Mouse (Mus musculus) heart, postnatal 0 days (tissue): ENCODE results near the gene Smim8. TPM values are rescaled to one million over a fixed set of nuclear protein-coding genes. Genes with fewer than 3 reads are reported as not detected.

Source experiments
- ATAC-seq: fragments of 200-750 bp; cut with Nextera tagmentation; 2 replicates; pipeline ENCODE4 v1.8.0; 2017; ENCODE audit warnings: low read depth, moderate number of reproducible peaks, moderate library complexity; ENCODE audit not compliant: insufficient read depth
- DNase-seq: peaks from one replicate; pipeline ENCODE4 v3.0.0-alpha.2; 2016; ENCODE audit warnings: low spot score
- H3K27ac ChIP-seq: fragments of 300-500 bp; sonication (generic); 2 replicates; pipeline ENCODE4 v1.5.1; 2014; ENCODE audit warnings: low read depth, mild to moderate bottlenecking
- H3K27me3 ChIP-seq: fragments of 300-500 bp; sonication (generic); 2 replicates; pipeline ENCODE4 v1.6.1; 2014; ENCODE audit warnings: low read length, mixed read lengths; ENCODE audit not compliant: control insufficient read depth, insufficient read depth
- H3K36me3 ChIP-seq: fragments of 300-500 bp; sonication (generic); replicated peaks from 2 replicates; pipeline ENCODE4 v1.6.1; 2014; ENCODE audit warnings: low read length, mixed read lengths; ENCODE audit not compliant: control insufficient read depth, insufficient read depth
- H3K4me1 ChIP-seq: fragments of 300-500 bp; sonication (generic); 2 replicates; pipeline ENCODE4 v1.6.1; 2014; ENCODE audit warnings: antibody characterized with exemption; ENCODE audit not compliant: control insufficient read depth, insufficient read depth
- H3K4me2 ChIP-seq: fragments of 300-500 bp; sonication (generic); 2 replicates; pipeline ENCODE4 v1.6.1; 2014; ENCODE audit warnings: low read depth, mild to moderate bottlenecking, low read length, moderate library complexity
- H3K4me3 ChIP-seq: fragments of 300-500 bp; sonication (generic); 2 replicates; pipeline ENCODE4 v1.5.1; 2014; ENCODE audit warnings: low read depth, low read length
- H3K9ac ChIP-seq: fragments of 300-500 bp; sonication (generic); replicated peaks from 2 replicates; pipeline ENCODE4 v1.6.1; 2014; ENCODE audit warnings: low read depth, low read length, mixed read lengths
- H3K9me3 ChIP-seq: fragments of 300-500 bp; sonication (generic); replicated peaks from 2 replicates; pipeline ENCODE4 v1.6.1; 2016; ENCODE audit warnings: low read length; ENCODE audit not compliant: control insufficient read depth
- CTCF ChIP-seq: IDR thresholded peaks from 2 replicates; pipeline ENCODE4 v1.5.1; 2016; ENCODE audit warnings: antibody characterized with exemption, control low read depth, low read depth
- EP300 ChIP-seq: IDR thresholded peaks from 2 replicates; pipeline ENCODE4 v1.6.1; 2016; ENCODE audit warnings: antibody characterized with exemption, low read depth
- WGBS: fragments of 180-500 bp; shearing (Covaris S2); extraction: QIAGEN DNeasy Blood & Tissue Kit; methylation state at CpG from one replicate; pipeline ENCODE4 v1.1.7; 2014; 5-methylcytosine and 5-hydroxymethylcytosine counted together
- polyA plus RNA-seq: library from polyadenylated mRNA; unstranded; fragments of >200 nt; fragmentation: Nextera tagmentation; extraction: Ambion mirVana; gene quantifications from 2 replicates; pipeline ENCODE4 v1.2.1, GENCODE M21; 2015
- total RNA-seq: library from RNA; depleted of rRNA; stranded (reverse); fragments of >200 nt; gene quantifications from 2 replicates; pipeline ENCODE4 v1.2.3, GENCODE M21; 2014; ENCODE audit warnings: low replicate concordance; rRNA removed

Smim8 gene
- total and polyA plus RNA-seq, 2 experiments from 2014 or later: 33.0 to 107 TPM

DNA sequence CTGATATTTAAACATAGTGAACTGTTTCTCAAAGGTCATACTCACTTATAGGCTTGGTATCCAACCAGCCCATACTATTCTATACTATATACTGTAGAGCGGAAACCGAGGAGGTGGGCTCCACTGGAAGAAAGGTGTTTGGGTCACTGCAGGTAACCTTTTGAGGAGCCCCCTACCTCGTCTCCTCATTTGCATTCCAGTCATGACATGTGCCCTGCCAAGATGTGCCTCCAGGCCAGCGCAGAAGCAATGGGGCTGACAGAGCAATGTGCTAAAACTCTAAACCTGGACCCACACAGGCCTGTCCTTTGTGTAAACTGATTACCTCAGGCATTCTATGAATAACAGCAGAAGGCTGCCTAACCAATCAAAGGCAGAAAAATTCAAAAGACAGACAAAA, 53.9 kb downstream of the Smim8 start:
- DNase-seq: no peak
- no peaks in the 10 kb centered on the region for H3K36me3 ChIP-seq
- no peak overlapping the region for H3K4me2 ChIP-seq
- no peaks in the 10 kb centered on the region for H3K27me3 ChIP-seq
- no peak for ATAC-seq
- no peak overlapping the region for H3K27ac ChIP-seq
- WGBS: 59% methylated on average over 4 of the region's 4 CpGs
- no peak overlapping the region for H3K9ac ChIP-seq
- H3K4me1 ChIP-seq: no peaks in the 10 kb centered on the region
- peaks cover 9% of the 10 kb centered on the region; the same call in 1 of the 2 replicates for H3K9me3 ChIP-seq
- TF ChIP-seq CTCF (no peak), EP300 (no peak)
- H3K4me3 ChIP-seq: no peak overlapping the region

DNA sequence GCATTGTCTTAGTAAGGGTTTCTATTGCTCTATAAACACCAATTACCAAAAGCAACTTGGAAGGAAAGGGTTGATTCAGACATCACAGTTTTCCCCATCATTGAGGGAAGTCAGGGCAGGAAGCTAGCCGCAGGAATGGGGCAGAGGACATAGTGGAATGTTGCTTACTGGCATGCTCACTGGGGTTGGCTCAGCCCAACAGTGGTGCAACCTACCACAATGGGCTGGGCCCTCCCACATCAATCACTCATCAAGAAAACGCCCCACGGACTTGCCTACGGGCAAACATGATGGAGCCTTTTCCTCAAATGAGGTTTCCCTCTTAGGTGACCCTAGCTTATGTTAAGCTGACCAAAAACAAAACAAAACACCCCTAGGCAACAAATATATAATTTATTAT, 55.0 kb downstream of the Smim8 start:
- H3K4me3 ChIP-seq: no peak overlapping the region
- DNase-seq (no peak), ATAC-seq (no peak)
- H3K36me3 ChIP-seq: no peaks in the 10 kb centered on the region
- no peak overlapping the region for H3K4me2 ChIP-seq
- H3K27me3 ChIP-seq: no peaks in the 10 kb centered on the region
- TF ChIP-seq EP300: no peak
- no peak for TF ChIP-seq CTCF
- no peaks in the 10 kb centered on the region for H3K4me1 ChIP-seq
- H3K9ac ChIP-seq: no peak overlapping the region
- peaks cover 14% of the 10 kb centered on the region; the same call in 1 of the 2 replicates for H3K9me3 ChIP-seq
- no peak overlapping the region for H3K27ac ChIP-seq
- WGBS: 59% methylated on average over 4 of the region's 4 CpGs

DNA sequence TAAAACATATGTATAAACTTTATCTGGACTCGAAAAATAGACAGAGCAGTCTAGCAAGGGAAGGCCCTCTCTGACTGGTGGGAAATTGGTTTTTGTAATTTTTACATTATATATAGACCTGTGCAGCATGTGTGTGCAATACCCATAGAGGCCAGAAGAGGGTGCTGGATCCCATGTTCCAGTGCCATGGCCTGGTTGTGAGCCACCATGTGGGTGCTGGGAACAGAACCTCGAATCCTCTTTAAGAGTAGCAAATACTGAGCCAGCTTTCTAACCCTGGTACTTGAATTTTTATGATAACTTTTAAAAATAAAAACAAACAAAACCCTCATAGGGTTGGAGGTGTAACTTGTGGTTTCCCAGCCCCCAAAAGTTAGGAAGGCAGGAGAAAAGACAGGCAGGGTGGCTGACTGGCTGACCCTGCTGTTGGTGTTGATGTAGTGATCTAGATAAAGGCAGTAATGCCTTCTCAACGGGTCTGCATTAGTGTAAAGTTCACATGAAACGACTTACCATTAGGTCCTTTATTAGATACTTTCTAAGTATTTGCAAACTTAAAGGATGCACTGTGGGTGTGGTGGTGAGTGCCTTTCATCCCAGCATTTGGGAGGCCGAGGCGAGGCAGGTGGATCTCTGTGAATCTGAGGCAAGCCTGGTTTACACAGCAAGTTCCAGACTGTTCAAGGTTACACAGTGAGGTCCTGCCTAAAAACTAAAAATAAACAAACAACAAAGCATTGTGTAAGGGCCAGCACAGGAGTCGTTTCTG, 57.9 kb downstream of the Smim8 start:
- no peak for DNase-seq
- Histone ChIP-seq H3K27me3 (no peaks in the 10 kb centered on the region), H3K4me3 (no peak overlapping the region), H3K36me3 (no peaks in the 10 kb centered on the region), H3K4me2 (no peak overlapping the region), H3K4me1 (no peaks in the 10 kb centered on the region), H3K9ac (no peak overlapping the region), H3K9me3 (peaks cover 14% of the 10 kb centered on the region; the same call in 1 of the 2 replicates), H3K27ac (no peak overlapping the region)
- no peak for ATAC-seq
- WGBS: 80% methylated on average over 7 of the region's 7 CpGs
- no peak for TF ChIP-seq CTCF

DNA sequence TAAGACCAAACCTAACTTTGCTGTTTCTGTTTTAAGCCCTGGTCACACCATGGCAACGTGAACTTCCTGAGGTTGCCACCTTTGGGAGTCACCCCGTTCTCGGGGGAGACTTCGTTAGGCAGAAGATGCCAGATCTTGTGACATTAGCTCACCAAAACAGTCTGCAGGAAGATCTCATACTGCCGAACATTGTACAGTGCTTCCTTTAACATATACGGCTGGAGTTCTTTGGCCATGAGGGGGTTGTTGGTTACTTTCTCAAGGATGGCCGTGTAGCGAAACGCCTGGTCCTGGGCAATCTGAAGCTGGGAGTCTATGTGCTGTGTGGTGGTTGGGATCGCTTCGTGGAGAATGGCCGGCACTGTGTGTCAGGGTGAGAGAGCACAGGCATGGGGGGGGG, 58.8 kb downstream of the Smim8 start:
- no peak for TF ChIP-seq EP300
- TF ChIP-seq CTCF: no peak
- Histone ChIP-seq H3K36me3 (no peaks in the 10 kb centered on the region), H3K9ac (no peak overlapping the region), H3K27me3 (no peaks in the 10 kb centered on the region), H3K27ac (no peak overlapping the region), H3K9me3 (peaks cover 14% of the 10 kb centered on the region; the same call in 1 of the 2 replicates), H3K4me2 (no peak overlapping the region), H3K4me1 (no peaks in the 10 kb centered on the region), H3K4me3 (no peak overlapping the region)
- 91% methylated on average over 12 of the region's 12 CpGs for WGBS
- ATAC-seq: no peak
- DNase-seq: no peak

Other genes with a start within 250 kb of the Smim8 start
- gene Akirin2, start 227.5 kb downstream of the Smim8 start, total RNA-seq: 29.0 and 66.3 TPM in 2 replicates
- 34.2 and 37.0 TPM in 2 replicates for gene Akirin2, start 227.5 kb downstream of the Smim8 start, polyA plus RNA-seq
- 41.0 and 47.8 TPM in 2 replicates for gene Orc3, start 163.5 kb downstream of the Smim8 start, total RNA-seq
- gene Orc3, start 163.5 kb downstream of the Smim8 start, polyA plus RNA-seq: 50.0 and 51.4 TPM in 2 replicates
- 19.4 and 93.2 TPM in 2 replicates for gene Rars2, start 163.5 kb downstream of the Smim8 start, total RNA-seq
- gene Rars2, start 163.5 kb downstream of the Smim8 start, polyA plus RNA-seq: 49.7 and 51.2 TPM in 2 replicates
- gene Slc35a1, start 91.0 kb downstream of the Smim8 start, total RNA-seq: 29.1 and 30.6 TPM in 2 replicates
- gene Slc35a1, start 91.0 kb downstream of the Smim8 start, polyA plus RNA-seq: 31.8 and 32.2 TPM in 2 replicates
- gene Cfap206, start 48.2 kb downstream of the Smim8 start, total RNA-seq: not detected in 2 replicates
- gene Cfap206, start 48.2 kb downstream of the Smim8 start, polyA plus RNA-seq: 0.44 TPM in 1 of 2 replicates, not detected in the other
- not detected in 2 replicates for gene Gm136, start 22.2 kb downstream of the Smim8 start, total RNA-seq
- gene Gm136, start 22.2 kb downstream of the Smim8 start, polyA plus RNA-seq: not detected in 2 replicates
- 13.5 and 13.6 TPM in 2 replicates for gene Zfp292, start 104.5 kb upstream of the Smim8 start, total RNA-seq
- 7.1 and 7.2 TPM in 2 replicates for gene Zfp292, start 104.5 kb upstream of the Smim8 start, polyA plus RNA-seq
- gene Cga, start 115.4 kb upstream of the Smim8 start, total RNA-seq: not detected in 2 replicates
- gene Cga, start 115.4 kb upstream of the Smim8 start, polyA plus RNA-seq: not detected in 2 replicates